Mouse (Mus musculus): ENCODE measurements around the gene Slc35f1.

- TF ChIP-seq CTCF (IDR thresholded peaks at IDR 0.05; ENCODE audit: control insufficient read depth, insufficient read depth, insufficient replicate concordance, low read depth, low read length): no peak
- TF ChIP-seq POLR2A (IDR thresholded peaks at IDR 0.05; ENCODE audit: control insufficient read depth, low read depth, low read length): no peak
Measured at GRCm38 (mm10) chr10:53150916-53151315, 460.6 kb downstream of the Slc35f1 start.
